Mouse (Mus musculus) induced T-regulatory cell, adult 2 months (primary cell): ENCODE data around the gene Gm281.
A peak's percentile ranks its signal among the peaks of the same experiment; 100 is the strongest.
"Not testable (repeated sequence)": the region's sequence is repeated elsewhere in the genome, so short reads cannot be mapped to it uniquely, and the experiment has no call there.

Experiments used
- DNase-seq: peaks from one replicate; pipeline ENCODE4 v3.0.0-alpha.2; 2012; ENCODE audit warnings: low read depth

Gm281 gene

GRCm38 (mm10) chr14:13914387-13915082, at the start of gene Gm281:
Gm281 (minus strand) TSS chr14:13914478.
- DNase-seq: no peak

- DNase-seq: no peak
Observed at GRCm38 (mm10) chr14:13963527-13963926, 49.2 kb upstream of the Gm281 start.

- no peak for DNase-seq
Observed at GRCm38 (mm10) chr14:13962476-13962875, 48.2 kb upstream of the Gm281 start.

GRCm38 (mm10) chr14:13961401-13962112, 47.3 kb upstream of the Gm281 start, which contains the start of the genes Atxn7 and Thoc7:
Atxn7 (plus strand) TSS chr14:13961440.
Thoc7 (minus strand) TSS chr14:13961852.
- DNase-seq: peak; percentile 57

GRCm38 (mm10) chr14:13960482-13961325, 46.4 kb upstream of the Gm281 start:
- DNase-seq: peak; percentile 72

- DNase-seq: peak; percentile 66
Observed at GRCm38 (mm10) chr14:13960079-13960478, 45.8 kb upstream of the Gm281 start.

- not testable (repeated sequence) for DNase-seq
Observed at GRCm38 (mm10) chr14:13952151-13952550, 37.9 kb upstream of the Gm281 start.

GRCm38 (mm10) chr14:13950401-13950800, 36.1 kb upstream of the Gm281 start:
- DNase-seq: peak; percentile 57

- DNase-seq: no peak
Observed at GRCm38 (mm10) chr14:13948345-13948744, 34.1 kb upstream of the Gm281 start.

GRCm38 (mm10) chr14:13944686-13945085, 30.4 kb upstream of the Gm281 start:
- DNase-seq: no peak

GRCm38 (mm10) chr14:13934052-13934371, 19.7 kb upstream of the Gm281 start:
- no peak for DNase-seq

GRCm38 (mm10) chr14:13933290-13934051, 19.2 kb upstream of the Gm281 start:
- DNase-seq: peak; percentile 22

- DNase-seq: peak; percentile 73
Observed at GRCm38 (mm10) chr14:13917630-13918029, 3.4 kb upstream of the Gm281 start.

- no peak for DNase-seq
Observed at GRCm38 (mm10) chr14:13917208-13917607, 2.9 kb upstream of the Gm281 start.

GRCm38 (mm10) chr14:13915207-13915606, 929 bp upstream of the Gm281 start:
- DNase-seq: no peak

- no peak for DNase-seq
Observed at GRCm38 (mm10) chr14:13910148-13910547, 4.1 kb downstream of the Gm281 start.

- no peak for DNase-seq
Observed at GRCm38 (mm10) chr14:13907145-13907544, 7.1 kb downstream of the Gm281 start.

GRCm38 (mm10) chr14:13906461-13906860, 7.8 kb downstream of the Gm281 start:
- DNase-seq: no peak

- DNase-seq: peak; percentile 62
Observed at GRCm38 (mm10) chr14:13901611-13902067, 12.6 kb downstream of the Gm281 start.

- DNase-seq: no peak
Observed at GRCm38 (mm10) chr14:13895198-13895597, 19.1 kb downstream of the Gm281 start.

- no peak for DNase-seq
Observed at GRCm38 (mm10) chr14:13893748-13894147, 20.5 kb downstream of the Gm281 start.

GRCm38 (mm10) chr14:13861416-13861815, 52.9 kb downstream of the Gm281 start:
- DNase-seq: no peak
